Mouse (Mus musculus) kidney, adult 2 months (tissue): Measurements from ENCODE around the gene Ctnnd1. TPM values are rescaled to one million over a fixed set of nuclear protein-coding genes. Genes with fewer than 3 reads are reported as not detected.

Experiments used
- DNase-seq: peaks from one replicate; pipeline ENCODE4 v3.0.0; 2021
- H3K27ac ChIP-seq: fragments of 200-500 bp; 2 replicates; pipeline ENCODE4 v1.5.1; 2012; ENCODE audit warnings: low read depth, low read length, control low read depth, inconsistent platforms; ENCODE audit not compliant: insufficient read depth
- H3K27me3 ChIP-seq: fragments of 200-500 bp; replicated peaks from 2 replicates; pipeline ENCODE4 v1.6.1; 2012; ENCODE audit warnings: mild to moderate bottlenecking, moderate library complexity, low read length, inconsistent platforms; ENCODE audit not compliant: control insufficient read depth, insufficient read depth
- H3K36me3 ChIP-seq: fragments of 200-500 bp; 2 replicates; pipeline ENCODE4 v1.6.1; 2012; ENCODE audit warnings: mild to moderate bottlenecking, moderate library complexity, low read length, inconsistent platforms; ENCODE audit not compliant: control insufficient read depth, insufficient read depth
- H3K4me1 ChIP-seq: fragments of 200-500 bp; 2 replicates; pipeline ENCODE4 v1.6.1; 2011; ENCODE audit warnings: low read length; ENCODE audit not compliant: control insufficient read depth, insufficient read depth
- H3K4me3 ChIP-seq: fragments of 200-500 bp; 2 replicates; pipeline ENCODE4 v1.5.1; 2011; ENCODE audit warnings: mild to moderate bottlenecking, low read depth, low read length, control low read depth; ENCODE audit not compliant: insufficient read depth
- CTCF ChIP-seq: fragments of 200-500 bp; conservative IDR thresholded peaks from 2 replicates; pipeline ENCODE4 v1.5.1; 2011; ENCODE audit warnings: low read depth, mild to moderate bottlenecking, control low read depth, low read length, moderate library complexity, mixed read lengths; ENCODE audit not compliant: insufficient read depth, insufficient read length
- POLR2A ChIP-seq: fragments of 200-500 bp; IDR thresholded peaks from one replicate; pipeline ENCODE4 v1.6.1; 2011; ENCODE audit warnings: low read depth, low read length, control low read depth
- WGBS: fragments of 180-500 bp; shearing (Covaris S2); methylation state at CpG from one replicate; pipeline ENCODE4 v1.1.7; 2018; 5-methylcytosine and 5-hydroxymethylcytosine counted together
- polyA plus RNA-seq: library from polyadenylated mRNA; depleted of rRNA; stranded (reverse); fragments of >200 nt; gene quantifications from 2 replicates; pipeline ENCODE4 v1.2.3, GENCODE M21; 2012

Gene Ctnnd1
- polyA plus RNA-seq, 1 experiment, result 58.7 TPM

- TF ChIP-seq CTCF, result no peak
- H3K4me1 ChIP-seq, result peaks cover 57% of the 10 kb centered on the region
- H3K4me3 ChIP-seq, result no peak overlapping the region
- no peaks in the 10 kb centered on the region; the same call in 1 of the 2 replicates for H3K36me3 ChIP-seq
- 43% methylated on average over 4 of the region's 4 CpGs for WGBS
- H3K27me3 ChIP-seq, result no peaks in the 10 kb centered on the region
- peak overlapping the region; percentile 100 for H3K27ac ChIP-seq
- DNase-seq, result no peak
Observed at GRCm38 (mm10) chr2:84634006-84634405, 16.6 kb downstream of the Ctnnd1 start.

GRCm38 (mm10) chr2:84632999-84633398 is 17.6 kb downstream of the Ctnnd1 start:
- peak; percentile 55 for DNase-seq
- no peaks in the 10 kb centered on the region for H3K27me3 ChIP-seq
- peak overlapping the region; percentile 98 for H3K27ac ChIP-seq
- no peaks in the 10 kb centered on the region; the same call in 1 of the 2 replicates for H3K36me3 ChIP-seq
- TF ChIP-seq CTCF (no peak), POLR2A (no peak)
- no peak overlapping the region for H3K4me3 ChIP-seq
- 10% methylated on average over 3 of the region's 3 CpGs for WGBS
- H3K4me1 ChIP-seq, result peaks cover 60% of the 10 kb centered on the region

- Histone ChIP-seq H3K36me3 (no peaks in the 10 kb centered on the region; the same call in 1 of the 2 replicates), H3K4me3 (no peak overlapping the region), H3K27me3 (no peaks in the 10 kb centered on the region), H3K4me1 (peaks cover 55% of the 10 kb centered on the region), H3K27ac (peak overlapping the region; percentile 98)
- TF ChIP-seq POLR2A, result no peak
- no peak for TF ChIP-seq CTCF
- DNase-seq, result no peak
- 91% methylated on average over 1 of the region's 1 CpGs for WGBS
Observed at GRCm38 (mm10) chr2:84632001-84632400, 18.6 kb downstream of the Ctnnd1 start.

GRCm38 (mm10) chr2:84627036-84627435 is 23.5 kb downstream of the Ctnnd1 start:
- DNase-seq, result no peak
- 25% methylated on average over 3 of the region's 3 CpGs for WGBS
- Histone ChIP-seq H3K36me3 (no peaks in the 10 kb centered on the region; the same call in 1 of the 2 replicates), H3K4me3 (no peak overlapping the region), H3K27ac (peak overlapping the region; percentile 60), H3K4me1 (peaks cover 38% of the 10 kb centered on the region), H3K27me3 (no peaks in the 10 kb centered on the region)
- no peak for TF ChIP-seq POLR2A
- no peak for TF ChIP-seq CTCF

- Histone ChIP-seq H3K27ac (peak overlapping the region; percentile 7; the same call in 1 of the 2 replicates), H3K27me3 (no peaks in the 10 kb centered on the region), H3K36me3 (no peaks in the 10 kb centered on the region; the same call in 1 of the 2 replicates), H3K4me1 (peaks cover 34% of the 10 kb centered on the region), H3K4me3 (no peak overlapping the region)
- DNase-seq, result no peak
- WGBS, result 34% methylated on average over 7 of the region's 7 CpGs
- TF ChIP-seq POLR2A, result no peak
- TF ChIP-seq CTCF, result no peak
Observed at GRCm38 (mm10) chr2:84626366-84626975, 24.1 kb downstream of the Ctnnd1 start.

- TF ChIP-seq CTCF (no peak), POLR2A (no peak)
- Histone ChIP-seq H3K4me3 (no peak overlapping the region), H3K27ac (peak overlapping the region; percentile 29), H3K27me3 (no peaks in the 10 kb centered on the region), H3K36me3 (peaks cover 5% of the 10 kb centered on the region), H3K4me1 (peaks cover 40% of the 10 kb centered on the region)
- WGBS, result 92% methylated on average over 17 of the region's 17 CpGs
- no peak for DNase-seq
Observed at GRCm38 (mm10) chr2:84624201-84624600, 26.4 kb downstream of the Ctnnd1 start.

GRCm38 (mm10) chr2:84623428-84624119 is 27.0 kb downstream of the Ctnnd1 start:
- no peak for DNase-seq
- peaks cover 42% of the 10 kb centered on the region for H3K4me1 ChIP-seq
- peak overlapping the region; percentile 29 for H3K27ac ChIP-seq
- TF ChIP-seq CTCF (no peak), POLR2A (no peak)
- WGBS, result 57% methylated on average over 3 of the region's 3 CpGs
- no peaks in the 10 kb centered on the region for H3K27me3 ChIP-seq
- H3K4me3 ChIP-seq, result no peak overlapping the region
- peaks cover 6% of the 10 kb centered on the region for H3K36me3 ChIP-seq
